Mouse (Mus musculus) megakaryocyte progenitor cell, adult 5-6 weeks (primary cell): ENCODE results near the gene Hibadh. TPM values are rescaled to one million over a fixed set of nuclear protein-coding genes. Genes with fewer than 3 reads are reported as not detected.

Source experiments
- ATAC-seq: replicated peaks from 2 replicates; pipeline ENCODE4 v1.8.0; 2016; ENCODE audit warnings: mild to moderate bottlenecking, moderate TSS enrichment, inconsistent platforms; ENCODE audit not compliant: poor library complexity
- total RNA-seq, 2 experiments: library from RNA; stranded (forward) in 1 of 2; stranded (reverse) in 1 of 2; fragments of 157-497, 149-512 nt in 1 of 2; fragments of 200-1000 nt in 1 of 2; gene quantifications; 2 replicates each; pipeline versions ENCODE4 v1.2.3 to v1.2.4; 2015 to 2017

The Hibadh gene
- total RNA-seq, 2 experiments from 2014 or later = 51.1 to 97.5 TPM

DNA sequence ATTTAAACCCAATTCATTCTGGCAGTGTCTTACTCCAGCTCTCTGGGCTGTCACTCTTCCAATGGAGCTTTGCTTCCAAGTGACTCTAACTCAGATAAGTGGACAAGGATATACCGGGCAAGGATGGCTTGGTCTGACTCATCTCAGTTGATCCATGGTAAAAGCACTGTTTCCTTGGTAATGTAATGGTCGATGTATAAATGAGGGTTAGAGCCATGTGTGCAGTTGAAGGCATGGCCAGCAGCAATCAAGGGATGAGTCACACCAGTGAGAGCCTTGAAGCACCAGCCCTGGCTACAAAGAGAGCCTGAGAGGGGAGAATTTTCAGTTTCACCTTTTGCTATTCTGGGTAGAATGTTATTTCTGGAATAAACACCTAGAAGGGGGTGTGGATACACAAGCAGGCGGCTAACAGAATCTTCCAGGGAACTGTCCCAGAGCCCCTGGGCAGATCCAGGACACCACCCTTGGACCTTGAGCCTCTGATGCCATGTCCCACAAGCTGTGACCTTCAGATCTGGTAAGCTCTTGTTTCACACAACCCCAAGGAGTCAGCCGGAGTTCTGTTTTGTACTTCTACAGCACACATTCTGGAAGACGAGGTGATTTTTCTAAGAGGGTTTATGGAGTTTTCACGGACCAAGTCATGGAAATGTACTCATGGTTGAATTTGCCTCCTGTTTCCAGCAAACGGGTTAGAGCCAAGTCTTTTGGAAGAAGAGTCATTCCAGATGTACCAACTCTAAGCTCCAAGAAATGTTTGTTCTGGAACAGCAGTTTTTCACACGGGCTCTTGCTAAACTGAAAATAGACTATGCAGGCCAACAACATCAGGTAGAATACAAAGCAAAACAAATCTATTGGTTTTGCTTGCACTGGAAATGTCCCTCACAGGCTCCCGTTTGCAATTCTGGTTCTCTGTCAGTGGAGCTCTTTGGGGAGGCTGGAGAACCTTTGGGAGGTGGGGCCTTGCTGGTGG lies 134.1 kb downstream of the Hibadh start:
- ATAC-seq = no peak

DNA sequence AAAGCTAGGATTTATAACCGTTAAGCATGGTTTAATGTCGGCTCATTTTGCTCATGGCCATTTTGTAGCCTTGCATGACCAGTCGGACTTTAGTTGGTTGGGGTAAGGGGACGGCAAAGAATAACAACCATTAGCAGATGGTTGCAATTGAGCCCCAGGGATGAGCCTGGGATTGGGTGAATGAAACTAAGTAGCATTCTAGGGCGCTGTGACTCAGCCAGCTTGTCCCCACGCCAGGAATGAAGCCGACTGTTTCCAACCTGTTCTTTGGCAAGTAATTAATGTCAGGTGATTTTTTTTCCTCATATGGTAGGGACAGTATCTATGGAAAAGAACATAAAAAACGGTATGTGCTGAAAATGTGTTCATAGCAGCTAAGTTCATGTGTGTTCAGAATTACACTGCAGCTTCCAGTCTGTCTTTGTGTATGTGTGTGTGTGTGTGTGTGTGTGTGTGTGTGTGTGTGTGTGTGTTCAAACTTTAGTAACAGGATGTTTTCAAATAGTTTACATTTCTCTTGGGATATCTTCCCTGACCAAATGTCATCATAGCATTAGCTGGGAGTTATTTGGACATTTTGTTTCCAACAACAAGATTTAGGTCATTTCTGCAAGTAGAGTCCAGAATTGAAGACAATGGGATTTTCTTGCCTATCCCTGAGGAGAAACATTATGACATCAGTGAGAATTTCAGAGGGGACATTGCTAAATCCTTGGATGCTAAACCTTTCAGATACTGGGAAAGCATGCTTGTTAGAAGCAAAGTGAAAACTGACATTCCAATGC lies 135.3 kb downstream of the Hibadh start:
- no peak for ATAC-seq

DNA sequence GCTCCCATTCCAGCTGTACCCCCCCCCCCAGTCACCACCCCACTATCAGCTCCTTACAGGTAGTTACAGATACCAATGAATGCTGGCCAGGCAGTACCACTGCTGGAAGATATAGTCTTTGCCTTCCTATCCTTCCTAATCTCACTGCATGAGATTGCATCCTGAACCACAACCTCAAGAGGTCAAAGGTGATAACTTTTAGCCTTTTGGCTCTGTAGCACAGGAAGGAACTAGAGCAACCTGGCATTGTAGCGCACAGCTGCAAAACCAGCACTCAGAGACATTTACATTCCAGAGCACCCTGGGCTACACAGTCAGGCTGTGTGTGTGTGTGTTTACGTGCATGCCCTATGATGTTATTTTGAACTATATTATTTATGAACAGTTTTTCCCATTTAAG lies 137.2 kb downstream of the Hibadh start:
- ATAC-seq = no peak

DNA sequence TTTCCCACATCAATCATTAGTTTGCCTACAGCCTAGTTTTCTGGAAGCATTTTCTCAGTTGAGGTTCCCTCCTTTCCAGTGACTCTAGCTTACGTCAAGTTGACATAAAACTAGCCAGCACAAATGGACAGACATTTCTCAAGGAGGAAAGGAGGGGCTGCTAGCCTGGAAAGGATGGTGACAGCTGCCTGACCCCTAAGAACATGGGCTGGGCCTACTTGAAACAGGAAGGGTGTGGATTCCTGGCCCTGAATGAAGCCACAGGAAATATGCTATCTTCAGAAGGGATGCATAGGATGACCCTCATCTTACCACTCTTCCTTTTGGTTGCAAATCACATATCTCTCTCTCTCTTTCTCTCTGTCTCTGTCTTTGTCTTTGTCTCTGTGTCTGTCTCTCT lies 138.7 kb downstream of the Hibadh start:
- no peak for ATAC-seq

Other genes starting within 250 kb of the Hibadh start
- gene Tax1bp1, start 73.3 kb upstream of the Hibadh start, total RNA-seq (2015) = 219 and 220 TPM in 2 replicates
- 295 and 366 TPM in 2 replicates for gene Tax1bp1, start 73.3 kb upstream of the Hibadh start, total RNA-seq (2017)